Mouse (Mus musculus) retina, postnatal 1 day (tissue): Measurements from ENCODE around the gene Pdk2.

Experiments used
- DNase-seq: peaks from one replicate; pipeline ENCODE4 v3.0.0-alpha.2; 2012

Gene Pdk2

GRCm38 (mm10) chr11:95001058-95001457 lies 40.1 kb downstream of the Pdk2 start:
- peak; percentile 89 for DNase-seq

GRCm38 (mm10) chr11:95000548-95000947 lies 40.6 kb downstream of the Pdk2 start:
- no peak for DNase-seq

GRCm38 (mm10) chr11:95000128-95000527 lies 41.0 kb downstream of the Pdk2 start:
- no peak for DNase-seq

- no peak for DNase-seq
These were observed 43.1 kb downstream of the Pdk2 start for GRCm38 (mm10) chr11:94998041-94998531.

- no peak for DNase-seq
These were observed 43.6 kb downstream of the Pdk2 start for GRCm38 (mm10) chr11:94997596-94997995.

- no peak for DNase-seq
These were observed 44.2 kb downstream of the Pdk2 start for GRCm38 (mm10) chr11:94996984-94997383.

- DNase-seq, result no peak
These were observed 45.1 kb downstream of the Pdk2 start for GRCm38 (mm10) chr11:94996101-94996500.

- no peak for DNase-seq
These were observed 46.0 kb downstream of the Pdk2 start for GRCm38 (mm10) chr11:94994947-94995772.

- peak; percentile 24 for DNase-seq
These were observed 46.8 kb downstream of the Pdk2 start for GRCm38 (mm10) chr11:94994208-94994814.

- DNase-seq, result peak; percentile 53
These were observed 48.2 kb downstream of the Pdk2 start for GRCm38 (mm10) chr11:94992754-94993606.

- DNase-seq, result no peak
These were observed 48.7 kb downstream of the Pdk2 start for GRCm38 (mm10) chr11:94992480-94992753.

GRCm38 (mm10) chr11:94991641-94992479 lies 49.3 kb downstream of the Pdk2 start:
- peak; percentile 60 for DNase-seq

GRCm38 (mm10) chr11:94990749-94991577 lies 50.2 kb downstream of the Pdk2 start, which contains the start of gene Ppp1r9b:
TSS of gene Ppp1r9b (plus strand) at chr11:94991035.
- DNase-seq, result peak; percentile 95

GRCm38 (mm10) chr11:94990102-94990748 lies 50.9 kb downstream of the Pdk2 start:
- no peak for DNase-seq

- peak; percentile 96 for DNase-seq
These were observed 51.6 kb downstream of the Pdk2 start for GRCm38 (mm10) chr11:94989562-94990017.

GRCm38 (mm10) chr11:94988780-94989561 lies 52.2 kb downstream of the Pdk2 start:
- no peak for DNase-seq

GRCm38 (mm10) chr11:94987851-94988250 lies 53.3 kb downstream of the Pdk2 start:
- DNase-seq, result no peak

GRCm38 (mm10) chr11:94987341-94987740 lies 53.8 kb downstream of the Pdk2 start:
- no peak for DNase-seq

GRCm38 (mm10) chr11:94986435-94986834 lies 54.7 kb downstream of the Pdk2 start:
- DNase-seq, result no peak

GRCm38 (mm10) chr11:94985822-94986221 lies 55.3 kb downstream of the Pdk2 start:
- DNase-seq, result no peak
